Mouse (Mus musculus) urinary bladder, adult 18-20 months (tissue): ENCODE results near the gene Dab1.

Source experiments
- DNase-seq, 2 experiments: peaks; one replicate each; pipeline ENCODE4 v3.0.0; 2022; ENCODE audit warnings: low spot score in 2 of 2, mixed read lengths in 2 of 2

Gene Dab1

DNA sequence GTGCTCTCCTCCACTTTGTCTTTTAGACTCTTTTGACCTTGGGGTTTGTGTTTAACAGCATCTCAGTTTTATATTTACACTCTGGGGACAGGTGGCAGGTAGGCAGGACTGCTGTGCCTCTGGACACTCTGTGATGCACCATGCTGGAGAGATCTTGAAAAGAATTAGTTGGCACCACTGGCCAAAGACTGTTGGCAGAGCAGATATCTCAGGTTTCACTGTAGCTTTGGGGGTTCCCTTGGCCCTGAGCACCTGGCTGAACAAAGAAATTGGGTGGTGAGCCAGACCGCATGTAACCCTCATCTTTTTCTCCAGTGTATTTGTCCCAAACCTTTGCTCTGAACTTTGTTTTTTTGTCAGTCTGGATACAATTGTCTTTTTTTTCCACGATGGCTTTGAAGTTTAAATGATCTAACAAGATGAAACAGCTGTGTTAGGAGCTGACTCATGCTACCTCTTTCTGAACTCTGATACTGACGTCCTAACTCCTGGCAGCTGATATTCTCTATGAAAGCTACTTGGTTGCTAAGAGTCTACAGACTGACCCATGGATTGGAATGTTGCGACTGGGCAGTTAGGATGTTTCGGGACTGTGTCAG is 960.9 kb downstream of the Dab1 start:
- DNase-seq: no peak

DNA sequence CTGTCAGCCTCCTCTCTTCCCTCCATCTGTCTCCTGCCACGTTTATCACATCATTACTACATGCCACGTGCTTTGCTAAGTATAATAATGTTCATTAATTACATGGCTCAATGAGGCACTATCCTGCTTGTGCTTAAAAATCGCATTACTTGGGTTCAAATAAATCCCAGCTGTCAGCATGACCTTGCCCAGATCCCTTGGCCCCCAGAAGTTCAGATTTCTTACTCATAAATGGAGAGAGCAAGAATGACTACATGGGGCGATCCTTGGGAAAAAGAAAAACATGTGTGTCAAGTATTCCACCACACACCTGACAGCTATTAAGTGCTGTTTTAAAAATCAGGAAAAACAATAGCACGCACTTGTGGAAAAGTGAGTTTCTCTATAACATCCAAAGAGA is 963.6 kb downstream of the Dab1 start:
- DNase-seq: no peak

DNA sequence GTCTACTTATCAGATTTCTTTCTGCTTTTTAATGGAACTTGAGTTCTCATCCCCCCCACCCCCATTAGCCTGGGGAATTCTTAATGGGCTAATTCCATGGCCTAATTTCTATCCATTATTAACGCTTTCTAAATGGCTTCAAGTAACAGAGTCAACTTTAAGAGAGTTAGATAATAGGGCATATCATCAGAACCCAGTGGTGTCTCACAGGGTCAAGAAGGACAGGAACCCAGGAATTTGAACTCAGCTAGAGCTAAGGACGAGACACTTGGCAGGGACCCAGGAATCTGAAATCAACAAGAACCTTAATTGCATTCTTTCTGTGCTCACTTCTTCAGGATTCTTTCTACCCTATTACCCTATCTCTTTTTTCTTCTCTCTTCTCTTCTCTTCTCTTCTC is 968.7 kb downstream of the Dab1 start:
- no peak for DNase-seq

DNA sequence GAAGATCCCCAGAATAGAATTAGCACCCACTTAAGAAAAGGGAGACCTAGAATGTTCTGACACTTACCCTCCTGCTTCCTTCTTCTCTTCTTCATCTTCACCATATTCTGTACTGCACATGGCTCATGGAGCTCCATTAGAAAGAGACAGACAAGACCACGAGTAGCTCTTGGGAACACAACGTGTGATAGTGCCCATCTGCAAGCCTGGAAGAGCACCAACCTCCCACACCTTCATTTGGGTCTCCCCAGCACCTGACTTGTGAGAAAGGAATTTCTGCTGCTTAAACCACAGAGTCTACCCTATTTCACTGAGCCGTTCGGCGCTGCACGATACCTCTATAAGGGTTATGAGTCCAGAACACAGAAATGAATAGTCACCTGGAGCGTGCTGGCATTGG is 977.8 kb downstream of the Dab1 start:
- no peak for DNase-seq

DNA sequence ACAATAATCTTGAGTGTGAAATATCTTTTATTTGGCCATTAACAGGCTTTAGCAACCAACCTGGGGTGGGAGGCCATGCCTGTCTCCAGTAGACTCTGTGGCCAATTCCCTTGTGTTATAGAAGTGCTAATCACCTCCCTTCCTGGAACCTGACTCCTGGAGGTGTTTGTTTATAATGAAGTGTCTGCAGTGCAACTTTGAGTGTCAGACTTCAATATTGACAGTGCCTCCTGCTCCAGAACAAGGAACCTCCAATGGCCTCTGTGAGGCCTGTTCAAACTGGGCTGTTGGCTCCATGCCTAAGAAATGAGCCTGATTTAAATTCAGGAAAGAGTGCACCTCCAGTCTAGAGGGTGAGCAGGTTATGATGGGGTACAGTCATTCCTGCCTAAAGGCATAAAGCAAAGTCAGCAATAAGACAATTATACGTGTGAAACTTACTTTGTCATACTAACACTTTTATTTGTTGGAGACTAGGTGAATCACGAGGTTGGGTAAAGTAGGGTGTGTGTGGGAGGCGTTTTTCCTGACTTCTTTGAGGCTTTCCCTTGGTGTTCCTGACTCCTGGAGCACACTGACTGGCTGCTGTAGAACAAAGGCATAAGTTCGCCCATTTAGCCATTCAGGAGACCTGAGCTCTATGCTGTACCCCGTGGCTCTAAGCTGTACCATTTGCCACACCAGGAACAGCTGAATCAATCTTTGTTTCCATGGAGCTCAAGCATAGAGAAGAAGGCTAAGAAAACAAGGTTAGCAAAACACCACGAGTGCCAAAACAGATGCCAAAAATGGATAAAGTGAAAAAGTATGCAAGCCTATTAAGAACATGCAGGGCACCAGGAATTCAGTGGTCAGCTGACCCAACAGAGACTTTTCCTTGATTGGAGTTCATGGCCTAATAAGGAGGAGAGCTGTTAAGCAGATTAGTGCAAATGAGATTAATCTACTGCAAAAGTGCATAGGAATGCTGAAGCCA is 978.6 kb downstream of the Dab1 start:
- no peak for DNase-seq

DNA sequence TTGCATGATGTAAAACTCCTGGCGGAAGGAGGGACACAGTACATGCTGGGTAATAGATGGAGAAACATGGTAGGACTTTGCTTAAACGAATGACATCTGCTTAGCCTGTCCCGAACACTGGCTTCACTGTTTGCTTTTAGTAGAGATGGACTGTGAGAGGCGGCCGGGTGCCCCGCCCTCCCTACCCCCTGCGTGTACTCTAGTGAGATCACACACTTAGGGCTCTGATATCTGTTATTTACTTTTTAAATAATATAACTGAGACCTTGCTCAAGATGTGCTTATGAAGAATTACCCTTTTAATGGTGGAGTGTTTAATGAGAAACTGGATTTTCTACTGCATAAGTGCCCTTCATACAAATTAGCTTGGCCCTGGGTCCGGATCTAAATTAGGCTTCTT is 983.6 kb downstream of the Dab1 start:
- DNase-seq: no peak

DNA sequence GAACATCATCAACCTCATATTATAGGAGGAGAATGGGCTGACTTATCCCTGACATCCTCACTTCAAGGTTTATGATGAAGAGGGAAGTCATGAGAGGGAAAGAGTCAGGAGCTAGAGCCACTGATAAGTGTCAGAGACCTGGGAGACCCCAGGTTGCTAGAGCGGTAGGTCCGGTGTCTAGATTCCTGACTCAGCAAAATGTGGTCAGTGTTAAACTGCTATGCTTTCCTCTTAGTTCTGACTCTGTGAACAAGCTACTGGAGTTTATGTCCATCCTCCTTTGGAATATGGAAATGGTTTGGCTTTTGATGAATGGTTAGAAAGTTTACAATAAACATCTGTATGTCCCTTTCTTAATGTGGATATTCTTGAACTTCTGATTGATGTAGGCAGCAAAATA is 985.1 kb downstream of the Dab1 start:
- DNase-seq: no peak

DNA sequence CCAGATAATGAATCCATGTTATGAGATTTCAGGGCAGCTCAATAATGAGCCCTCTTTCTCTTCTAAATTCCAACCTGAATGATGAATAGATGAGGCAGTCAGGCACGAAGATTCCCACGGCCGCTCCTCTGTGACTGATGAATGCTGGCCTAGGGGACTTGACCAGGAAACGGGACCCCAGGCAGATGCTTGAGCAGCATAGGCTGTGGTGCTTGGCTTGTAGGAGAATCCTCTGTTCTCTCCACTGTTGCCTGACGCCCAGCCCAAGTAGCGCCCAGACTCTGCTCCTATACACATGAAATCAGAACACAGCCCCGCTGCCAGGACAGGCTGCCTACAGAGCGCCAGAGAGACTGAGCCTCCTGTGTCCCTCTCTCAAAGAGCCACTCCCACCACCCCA is 987.7 kb downstream of the Dab1 start:
- DNase-seq: no peak

DNA sequence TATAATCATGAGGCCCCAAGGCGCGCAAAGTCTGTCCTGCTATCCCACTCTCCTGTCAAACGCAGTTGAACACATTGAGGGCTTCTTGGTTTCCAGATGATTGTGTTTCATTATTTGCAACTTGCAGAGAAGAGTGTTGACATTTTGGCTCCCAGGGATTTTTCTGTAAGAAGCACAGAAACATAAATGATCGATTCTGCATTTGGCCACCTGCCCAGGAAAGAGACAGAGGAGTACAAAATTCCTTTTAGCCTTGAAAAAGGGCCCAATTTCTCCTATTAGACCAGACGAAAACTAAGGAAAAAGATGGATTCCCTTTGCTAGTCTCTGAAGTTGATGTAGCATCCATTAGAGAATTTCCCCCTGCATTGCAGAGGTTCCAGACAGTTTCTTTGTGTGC is 988.5 kb downstream of the Dab1 start:
- no peak for DNase-seq

DNA sequence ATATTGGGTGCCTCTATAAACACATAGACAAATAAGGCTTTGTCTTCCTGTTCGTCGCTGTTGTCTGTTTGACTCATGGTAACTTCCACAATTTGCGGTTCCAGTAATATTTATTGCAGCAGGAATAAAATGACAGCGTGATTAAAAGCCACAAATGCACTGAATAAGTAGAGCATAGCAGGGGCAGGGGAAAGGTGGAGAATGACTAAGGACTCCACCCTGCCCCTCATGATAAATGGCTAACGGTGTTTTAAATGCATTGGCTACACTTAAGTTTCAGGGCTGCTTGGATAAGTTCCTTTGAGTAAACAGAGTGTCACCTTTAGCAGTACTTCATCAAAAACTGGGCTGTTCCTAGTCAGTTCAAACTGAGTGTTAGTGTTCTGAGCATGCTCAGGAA is 1000.3 kb downstream of the Dab1 start:
- no peak for DNase-seq

DNA sequence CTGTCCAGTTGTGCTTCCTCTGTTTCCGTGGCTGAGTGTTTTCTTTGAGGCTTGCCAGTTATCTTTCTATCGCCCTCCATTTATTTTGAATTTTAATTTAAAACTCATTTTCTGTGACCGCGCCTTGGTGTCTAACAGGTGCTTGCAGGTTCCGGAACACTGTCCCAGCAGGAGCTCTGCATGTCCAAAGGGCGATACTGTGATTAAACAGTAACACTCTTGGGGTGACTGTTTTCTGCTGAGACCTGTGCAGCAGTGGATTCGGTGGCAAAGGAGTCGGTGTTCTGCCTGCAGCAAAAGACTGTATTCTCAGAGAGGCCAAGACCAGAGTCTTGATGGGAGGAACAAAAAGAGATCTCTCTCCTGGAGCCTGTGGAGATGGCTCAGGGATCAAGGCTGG is 1006.2 kb downstream of the Dab1 start:
- DNase-seq: no peak

DNA sequence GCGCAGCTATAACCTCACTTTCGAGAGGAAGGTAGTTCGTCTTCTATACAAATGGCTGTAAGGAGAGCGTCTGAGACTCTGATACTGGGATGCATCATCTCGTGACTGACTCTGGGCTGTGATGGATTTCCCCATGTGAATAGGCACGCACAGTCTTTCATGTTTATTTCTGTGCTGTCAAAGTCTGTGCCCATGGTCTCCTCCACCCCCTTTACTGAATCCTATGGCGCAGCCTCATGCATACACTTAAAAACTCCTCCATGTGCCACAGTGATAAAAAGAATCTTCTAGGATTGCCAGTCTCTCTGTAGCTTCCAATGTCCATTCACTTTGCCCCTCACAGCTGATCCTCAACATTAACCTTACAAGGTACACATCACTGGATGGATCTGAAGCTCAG is 1009.5 kb downstream of the Dab1 start:
- DNase-seq: no peak

DNA sequence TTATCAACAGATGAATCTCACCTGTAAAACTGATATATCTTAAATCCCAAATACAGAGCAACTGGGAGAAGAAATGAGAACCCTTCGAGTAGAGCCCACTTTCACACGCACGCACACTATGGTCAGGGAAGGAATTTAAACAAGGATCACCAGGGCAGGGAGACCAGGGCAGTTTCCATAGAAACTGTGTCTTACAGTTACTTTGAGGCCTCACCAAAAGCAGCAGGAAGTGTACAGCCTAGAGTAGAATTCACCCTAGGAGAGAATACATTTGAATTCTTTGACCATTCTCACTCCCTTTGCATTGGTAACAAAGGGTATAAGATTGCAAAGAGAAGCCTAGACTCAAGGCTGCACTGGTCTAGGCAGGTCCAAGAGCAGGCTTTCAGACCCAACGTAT is 1017.9 kb downstream of the Dab1 start:
- no peak for DNase-seq

DNA sequence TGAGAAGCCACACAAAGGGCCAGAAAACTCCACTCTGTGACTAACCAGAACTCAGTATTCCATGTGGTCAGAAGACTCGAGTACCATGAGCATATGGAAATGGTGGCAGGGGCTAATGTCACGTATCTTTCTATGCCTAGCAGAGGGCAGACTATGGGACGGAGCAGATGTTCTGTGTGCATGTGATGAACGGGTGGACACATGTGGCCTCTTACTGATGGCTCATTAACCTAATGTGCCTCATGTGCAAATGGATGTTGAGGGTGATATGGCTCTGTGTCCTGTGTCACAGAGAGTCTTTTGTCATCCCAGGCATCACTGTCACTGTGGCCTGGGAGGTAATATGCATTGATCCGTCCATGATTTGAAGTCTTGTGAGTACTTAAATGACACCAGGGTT is 1021.5 kb downstream of the Dab1 start:
- no peak for DNase-seq

DNA sequence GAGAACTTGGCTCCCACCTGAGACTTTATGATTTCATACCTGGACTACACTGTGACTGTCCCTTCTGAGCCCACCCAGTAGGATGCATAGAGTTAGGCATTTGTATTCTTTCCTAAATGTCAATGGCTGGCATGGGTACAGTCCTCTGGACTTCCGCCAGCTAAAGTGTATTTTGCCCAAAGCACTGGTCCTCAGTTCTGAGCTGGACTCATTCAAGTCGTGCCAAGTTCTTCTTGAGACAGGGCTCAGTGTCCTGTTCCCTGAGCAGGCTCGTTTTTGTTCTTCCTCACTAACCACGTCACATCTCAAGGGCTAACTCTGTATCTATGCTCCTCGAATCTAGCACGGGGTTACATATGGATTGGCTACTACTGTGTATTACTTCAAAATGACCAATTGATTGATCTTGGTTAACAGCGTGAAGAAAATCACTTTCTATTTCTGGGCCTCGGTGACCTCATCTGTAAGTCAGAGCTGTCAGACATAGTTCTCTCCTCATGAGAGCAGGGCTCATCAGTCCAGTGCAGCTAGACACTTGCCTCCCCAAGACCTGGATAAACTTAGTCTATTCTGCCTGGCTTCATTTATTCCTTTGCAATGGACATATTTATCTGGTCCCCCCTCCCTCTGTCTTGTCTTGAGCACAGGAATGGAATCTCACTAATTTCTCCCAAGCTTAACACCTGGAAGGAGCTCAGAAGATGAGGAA is 1023.8 kb downstream of the Dab1 start:
- no peak for DNase-seq

DNA sequence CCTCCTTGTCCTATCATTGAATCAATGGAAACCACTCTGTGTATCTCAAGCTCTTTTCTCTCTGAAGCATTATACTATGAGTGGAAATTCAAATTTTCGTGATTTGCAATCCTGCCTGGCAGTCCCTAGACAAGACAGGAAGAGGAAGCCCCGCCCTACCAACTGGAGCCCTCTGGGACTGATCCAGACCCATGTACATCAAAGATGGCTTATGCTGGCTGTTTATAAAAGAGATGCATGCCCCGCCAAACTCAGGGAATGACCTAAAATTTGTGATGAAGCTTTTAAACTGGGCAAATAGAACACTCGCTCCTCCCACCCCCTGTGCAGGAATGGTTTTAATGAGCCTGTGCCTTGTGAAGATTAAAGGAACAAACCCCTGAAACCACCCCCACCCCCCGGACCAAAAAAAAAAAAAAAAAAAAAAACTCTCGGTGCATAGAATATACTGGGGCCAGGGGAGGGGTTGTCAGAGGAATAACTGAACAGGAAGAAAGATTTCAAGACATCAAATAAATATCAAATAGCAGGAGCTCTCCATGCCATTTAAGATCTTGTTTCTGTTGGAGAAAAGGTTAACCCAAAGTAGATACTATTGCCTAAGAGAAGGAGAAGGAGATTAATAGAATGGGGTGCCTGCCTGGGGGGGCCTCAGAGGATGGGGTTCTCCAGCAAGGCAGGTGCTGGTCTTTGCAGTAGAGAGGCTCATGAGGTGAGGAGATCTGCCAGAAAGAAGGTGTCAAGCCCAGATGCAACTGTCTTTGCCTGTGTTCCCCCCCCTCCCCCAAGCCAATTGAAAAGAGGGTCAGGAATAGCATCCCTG is 1024.6 kb downstream of the Dab1 start:
- no peak for DNase-seq

DNA sequence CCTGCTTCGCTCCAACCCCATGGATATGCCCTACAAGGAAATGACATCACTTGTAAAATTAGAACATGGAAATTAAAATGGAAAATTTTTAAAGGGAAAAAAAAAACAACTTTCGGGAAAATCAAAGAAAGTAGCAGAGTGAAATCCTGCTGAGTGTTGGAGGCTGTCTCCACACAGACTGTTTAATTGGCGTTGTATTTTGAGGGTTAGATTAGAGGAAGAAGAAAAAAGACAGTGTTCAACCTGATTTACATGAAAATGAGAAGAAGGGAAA is 1025.1 kb downstream of the Dab1 start:
- no peak for DNase-seq

DNA sequence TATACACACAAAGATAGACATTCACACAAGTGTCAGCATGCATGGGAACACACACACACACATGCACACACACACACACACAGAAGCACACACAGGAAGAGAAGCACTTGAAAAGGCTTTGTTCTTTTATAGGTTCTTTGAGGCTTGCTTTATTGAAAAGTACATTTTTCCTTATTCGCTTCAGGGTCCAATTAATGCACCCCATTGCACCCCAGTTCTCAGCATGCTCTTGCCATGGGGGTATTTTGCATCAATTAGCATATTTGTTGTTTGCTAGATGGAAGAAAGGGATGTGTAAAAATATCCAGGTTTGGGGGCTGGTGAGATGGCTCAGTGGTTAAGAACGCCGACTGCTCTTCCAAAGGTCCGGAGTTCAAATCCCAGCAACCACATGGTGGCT is 1025.7 kb downstream of the Dab1 start:
- no peak for DNase-seq

DNA sequence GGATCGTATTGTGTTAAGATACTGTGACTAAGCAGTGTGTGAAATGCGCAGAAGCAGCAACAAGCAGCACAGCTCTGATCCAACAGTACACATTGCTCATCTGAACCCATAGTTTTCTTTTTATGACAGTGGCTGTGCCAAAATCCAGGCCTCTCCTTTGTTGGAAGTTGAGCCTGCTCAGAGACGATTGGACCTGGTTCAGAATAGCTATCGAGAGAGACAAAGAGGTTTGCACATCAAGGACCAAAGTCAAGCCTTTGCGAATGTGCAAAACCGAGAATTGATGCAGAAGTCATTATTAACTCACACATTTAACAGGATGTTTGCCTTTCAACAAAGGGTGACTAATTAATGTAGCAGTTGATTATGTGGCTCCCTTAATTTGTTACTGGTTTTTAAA is 1032.6 kb downstream of the Dab1 start:
- no peak for DNase-seq

DNA sequence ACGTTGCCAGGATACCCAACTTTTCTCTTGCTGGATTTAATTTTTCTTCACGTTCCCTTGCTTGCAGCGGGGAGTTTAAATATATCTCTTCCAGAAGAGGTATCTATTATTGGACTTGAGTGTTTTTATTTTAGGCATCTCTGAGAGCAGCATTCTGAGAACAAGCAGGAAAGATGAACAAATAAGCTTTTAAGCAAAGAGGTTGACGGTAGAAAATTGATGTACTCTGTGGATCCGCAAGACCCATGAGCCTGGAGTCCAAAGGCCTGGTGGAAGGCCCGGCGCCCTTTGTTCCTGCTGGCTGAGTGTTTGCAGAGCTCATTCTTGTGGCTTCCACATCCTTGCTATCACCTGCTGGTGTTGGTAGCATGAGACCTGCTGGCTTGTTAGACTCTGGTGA is 1037.6 kb downstream of the Dab1 start:
- DNase-seq: no peak

DNA sequence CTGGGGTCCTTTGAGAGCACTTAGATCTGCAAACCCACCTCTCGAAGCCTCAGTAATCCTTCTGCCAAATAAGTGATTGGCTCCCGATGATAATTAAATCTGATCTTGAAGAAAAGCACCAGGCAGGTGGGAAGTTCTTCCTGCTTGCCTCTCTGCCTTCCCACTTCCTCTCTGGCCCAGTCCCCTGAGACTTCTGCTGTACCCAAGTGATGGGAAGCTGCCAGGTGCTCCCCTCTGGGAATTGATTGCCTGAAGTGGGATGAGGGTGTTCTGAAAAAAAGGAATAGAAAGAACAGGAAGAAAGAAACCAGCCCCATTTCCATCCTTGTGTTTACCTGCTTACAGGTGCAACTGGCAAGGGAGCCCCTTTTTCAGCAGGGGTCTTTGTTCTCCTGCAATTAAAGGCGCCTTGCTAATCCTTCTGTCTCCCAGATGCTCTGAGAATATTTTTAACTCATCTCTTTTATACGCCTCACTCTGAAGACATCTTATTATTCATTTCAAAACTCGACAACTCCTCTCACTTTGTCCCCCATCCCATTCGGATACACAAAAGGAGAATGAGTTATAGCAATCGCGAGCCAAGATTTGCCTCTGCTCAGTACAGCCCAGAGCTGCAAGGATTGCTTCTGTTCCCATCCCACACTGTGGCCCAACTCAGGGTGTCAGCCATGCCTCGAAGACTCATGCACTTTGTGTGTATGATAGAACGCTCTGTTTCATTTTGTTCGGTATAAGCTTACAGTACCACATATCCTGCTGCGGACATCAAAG is 1043.9 kb downstream of the Dab1 start:
- DNase-seq: no peak
